Mouse (Mus musculus) forebrain, postnatal 0 days (tissue): ENCODE results near the gene B4galt7. TPM values are rescaled to one million over a fixed set of nuclear protein-coding genes. Genes with fewer than 3 reads are reported as not detected.
"Not testable (repeated sequence)": the region's sequence is repeated elsewhere in the genome, so short reads cannot be mapped to it uniquely, and the experiment has no call there.

Source experiments
- ATAC-seq: fragments of 200-750 bp; cut with Nextera tagmentation; 2 replicates; pipeline ENCODE4 v1.8.0; 2017; ENCODE audit warnings: mild to moderate bottlenecking, moderate library complexity
- DNase-seq: peaks from one replicate; pipeline ENCODE4 v3.0.0-alpha.2; 2015
- H3K27ac ChIP-seq: fragments of 300-500 bp; sonication (generic); 2 replicates; pipeline ENCODE4 v1.5.1; 2014; ENCODE audit warnings: low read depth, mild to moderate bottlenecking, antibody characterized with exemption, low read length, moderate library complexity, mixed read lengths
- H3K27me3 ChIP-seq: fragments of 300-500 bp; sonication (generic); 2 replicates; pipeline ENCODE4 v1.6.1; 2014; ENCODE audit warnings: mild to moderate bottlenecking, low read length, mixed read lengths; ENCODE audit not compliant: insufficient read depth
- H3K36me3 ChIP-seq: fragments of 300-500 bp; sonication (generic); 2 replicates; pipeline ENCODE4 v1.6.1; 2014; ENCODE audit warnings: mild to moderate bottlenecking, moderate library complexity; ENCODE audit not compliant: insufficient read depth
- H3K4me1 ChIP-seq: fragments of 300-500 bp; sonication (generic); 2 replicates; pipeline ENCODE4 v1.6.1; 2014; ENCODE audit warnings: antibody characterized with exemption; ENCODE audit not compliant: insufficient read depth
- H3K4me2 ChIP-seq: fragments of 300-500 bp; sonication (generic); 2 replicates; pipeline ENCODE4 v1.6.1; 2014; ENCODE audit warnings: low read depth, mild to moderate bottlenecking, moderate library complexity
- H3K4me3 ChIP-seq: fragments of 300-500 bp; sonication (generic); 2 replicates; pipeline ENCODE4 v1.5.1; 2014; ENCODE audit warnings: low read depth, low read length, mixed read lengths
- H3K9ac ChIP-seq: fragments of 300-500 bp; sonication (generic); 2 replicates; pipeline ENCODE4 v1.6.1; 2014; ENCODE audit warnings: mild to moderate bottlenecking
- H3K9me3 ChIP-seq: fragments of 300-500 bp; sonication (generic); 2 replicates; pipeline ENCODE4 v1.6.1; 2016; ENCODE audit warnings: low read length
- CTCF ChIP-seq: sonication (generic); IDR thresholded peaks from 2 replicates; pipeline ENCODE4 v1.5.1; 2016; ENCODE audit warnings: antibody characterized with exemption, control low read depth, low read depth
- WGBS: fragments of 180-500 bp; shearing (Covaris S2); extraction: QIAGEN DNeasy Blood & Tissue Kit; methylation state at CpG from one replicate; pipeline ENCODE4 v1.1.7; 2014; 5-methylcytosine and 5-hydroxymethylcytosine counted together
- polyA plus RNA-seq: library from polyadenylated mRNA; unstranded; fragments of >200 nt; fragmentation: Nextera tagmentation; extraction: Ambion mirVana; gene quantifications from 2 replicates; pipeline ENCODE4 v1.2.1, GENCODE M21; 2015
- total RNA-seq: library from RNA; depleted of rRNA; stranded (reverse); fragments of >200 nt; gene quantifications from 2 replicates; pipeline ENCODE4 v1.2.3, GENCODE M21; 2014; rRNA removed

Gene B4galt7
- total and polyA plus RNA-seq, 2 experiments from 2014 or later, result 43.0 to 63.1 TPM

DNA sequence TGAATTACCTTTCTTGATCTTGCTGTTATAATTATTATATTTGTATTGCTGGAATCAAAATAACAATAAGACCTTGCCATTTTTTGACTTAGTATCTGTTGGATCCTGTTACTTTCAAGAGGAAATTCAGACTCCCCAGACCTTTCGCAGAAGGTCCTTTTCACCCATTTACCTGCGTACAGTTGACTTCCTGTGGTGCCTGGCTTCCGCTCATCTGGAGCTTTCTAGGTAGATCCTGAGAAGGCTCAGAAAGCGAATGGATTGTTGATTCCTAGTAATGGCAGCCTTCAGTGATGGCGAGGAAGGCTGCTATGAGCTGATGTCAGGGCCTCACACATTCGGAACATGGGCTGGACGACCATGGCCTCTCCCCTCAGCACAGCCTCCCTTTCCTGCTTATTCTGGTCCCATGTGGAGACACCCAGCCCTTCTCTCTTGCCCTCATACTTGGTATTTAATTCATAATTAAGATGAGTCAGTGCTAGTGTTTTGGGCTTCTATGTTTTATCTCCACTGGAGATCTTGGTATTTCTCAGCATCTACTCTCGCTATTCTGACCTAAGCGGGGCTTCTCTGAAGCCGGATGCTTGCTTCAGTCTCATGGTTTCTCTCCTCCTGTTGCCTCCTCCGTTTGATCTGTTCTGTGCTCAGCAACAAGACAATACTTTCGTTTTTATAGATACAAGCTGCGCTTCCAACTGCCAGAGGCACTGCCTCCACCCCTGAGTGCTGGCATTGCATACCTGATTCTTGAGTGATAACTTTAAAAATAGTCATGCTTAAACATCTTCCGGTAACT lies 36.7 kb downstream of the B4galt7 start:
- Histone ChIP-seq H3K4me3 (no peak overlapping the region), H3K4me2 (peak overlapping the region; percentile 60; the same call in 1 of the 2 replicates), H3K36me3 (peaks cover 33% of the 10 kb centered on the region)

DNA sequence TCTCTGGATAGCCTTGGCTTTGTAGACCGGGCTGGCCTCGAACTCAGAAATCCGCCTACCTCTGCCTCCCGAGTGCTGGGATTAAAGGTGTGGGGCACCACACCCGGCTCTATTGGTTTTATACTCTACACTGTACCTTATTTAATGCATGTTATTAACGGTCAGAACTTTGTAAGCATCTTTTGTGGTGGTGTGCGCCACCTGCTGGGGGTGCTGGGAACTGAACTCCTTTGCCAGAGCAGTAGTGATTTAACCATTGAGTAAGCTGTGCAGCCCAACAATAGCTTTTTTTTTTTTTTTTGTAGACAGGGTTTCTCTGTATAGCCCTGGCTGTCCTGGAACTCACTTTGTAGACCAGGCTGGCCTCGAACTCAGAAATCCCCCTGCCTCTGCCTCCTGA lies 40.8 kb downstream of the B4galt7 start:
- peak; percentile 84 for DNase-seq
- peaks cover 27% of the 10 kb centered on the region for H3K36me3 ChIP-seq
- H3K9ac ChIP-seq, result not testable (repeated sequence)

More for the DNA sequence above, 36.7 kb downstream of the B4galt7 start:
- no peak for TF ChIP-seq CTCF
- ATAC-seq (no peak), DNase-seq (no peak)
- H3K4me1 ChIP-seq, result peaks cover 4% of the 10 kb centered on the region; the same call in 1 of the 2 replicates
- H3K27me3 ChIP-seq, result no peaks in the 10 kb centered on the region
- 91% methylated on average over 14 of the region's 14 CpGs for WGBS
- no peak overlapping the region for H3K27ac ChIP-seq
- H3K9me3 ChIP-seq, result no peaks in the 10 kb centered on the region
- no peak overlapping the region for H3K9ac ChIP-seq

DNA sequence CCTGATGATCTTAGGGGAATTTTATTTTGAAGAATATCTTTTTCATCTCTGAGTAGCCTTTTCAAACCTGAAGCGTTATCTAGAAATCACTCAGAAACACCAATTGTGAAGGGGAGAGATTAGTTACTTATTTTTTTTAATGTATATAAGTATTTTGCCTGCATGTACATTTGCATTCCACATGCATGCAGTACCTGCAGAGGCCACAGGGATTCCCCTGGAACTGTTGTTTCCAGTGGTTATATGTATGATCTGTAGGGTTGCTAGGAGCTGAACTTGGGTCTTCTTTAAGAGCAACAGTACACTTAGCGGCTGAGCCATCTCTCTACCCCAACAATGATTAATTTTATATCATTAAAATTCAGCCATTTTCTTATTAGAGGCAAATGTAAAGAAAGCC lies 44.8 kb downstream of the B4galt7 start:
- no peak overlapping the region for H3K4me2 ChIP-seq
- ATAC-seq (no peak), DNase-seq (peak; percentile 32)
- no peaks in the 10 kb centered on the region for H3K27me3 ChIP-seq
- H3K4me1 ChIP-seq, result no peaks in the 10 kb centered on the region
- peaks cover 59% of the 10 kb centered on the region for H3K36me3 ChIP-seq
- WGBS, result 84% methylated on average over 2 of the region's 2 CpGs
- H3K9me3 ChIP-seq, result no peaks in the 10 kb centered on the region
- no peak overlapping the region for H3K27ac ChIP-seq
- no peak overlapping the region for H3K9ac ChIP-seq
- TF ChIP-seq CTCF, result peak; percentile 45; the same call in 1 of the 2 replicates
- H3K4me3 ChIP-seq, result no peak overlapping the region

More for the DNA sequence above, 40.8 kb downstream of the B4galt7 start:
- not testable (repeated sequence) for H3K27ac ChIP-seq, H3K4me1 ChIP-seq, H3K4me3 ChIP-seq, H3K4me2 ChIP-seq, H3K9me3 ChIP-seq, H3K27me3 ChIP-seq
- 43% methylated on average over 8 of the region's 8 CpGs for WGBS
- TF ChIP-seq CTCF, result peak; percentile 80
- peak; percentile 34; the same call in 1 of the 2 replicates for ATAC-seq

DNA sequence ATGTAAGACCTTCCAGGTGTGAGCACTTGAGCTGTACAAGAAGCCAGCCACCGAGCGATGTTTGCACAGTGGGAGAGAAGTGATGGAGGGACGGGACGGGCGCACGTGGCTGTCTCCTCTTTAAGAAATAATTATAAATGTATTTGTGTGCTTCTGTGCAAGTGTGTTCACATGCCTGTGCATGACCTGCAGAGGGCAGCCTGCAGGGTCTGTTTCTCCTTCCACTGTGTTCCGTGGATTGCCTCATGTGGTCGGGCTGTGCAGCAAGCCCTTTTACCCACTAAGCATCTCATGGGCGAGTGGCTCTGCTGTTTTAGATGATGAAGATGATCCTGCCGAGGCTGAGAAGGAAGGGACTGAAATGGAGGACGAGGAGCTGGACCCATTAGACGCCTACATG lies 50.4 kb downstream of the B4galt7 start:
- ATAC-seq (no peak), DNase-seq (no peak)
- Histone ChIP-seq H3K36me3 (peaks cover 94% of the 10 kb centered on the region), H3K9me3 (no peaks in the 10 kb centered on the region), H3K9ac (no peak overlapping the region), H3K4me1 (no peaks in the 10 kb centered on the region), H3K4me2 (no peak overlapping the region), H3K4me3 (no peak overlapping the region), H3K27ac (no peak overlapping the region), H3K27me3 (no peaks in the 10 kb centered on the region)
- WGBS, result 85% methylated on average over 12 of the region's 12 CpGs
- TF ChIP-seq CTCF, result peak; percentile 34; the same call in 1 of the 2 replicates

DNA sequence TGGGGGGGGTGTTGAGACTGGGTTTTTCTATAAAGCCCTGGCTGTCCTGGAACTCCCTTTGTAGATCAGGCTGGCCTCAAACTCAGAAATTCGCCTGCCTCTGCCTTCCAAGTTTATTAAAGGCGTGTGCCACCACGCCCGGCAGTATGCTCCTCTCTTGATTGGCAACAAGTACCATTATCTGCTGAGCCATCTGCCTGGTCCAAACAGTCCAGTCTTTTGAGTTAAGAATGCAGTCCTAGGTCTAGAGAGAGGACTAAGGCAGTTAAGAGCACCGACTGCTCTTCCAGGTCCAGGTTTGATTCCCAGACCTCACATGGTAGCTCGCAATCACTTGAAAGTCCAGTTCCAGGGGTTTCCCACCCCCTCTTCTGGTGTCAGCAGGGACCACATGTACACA lies 51.3 kb downstream of the B4galt7 start:
- no peak for TF ChIP-seq CTCF
- no peaks in the 10 kb centered on the region for H3K9me3 ChIP-seq
- no peak overlapping the region for H3K4me3 ChIP-seq
- H3K9ac ChIP-seq, result no peak overlapping the region
- peaks cover 96% of the 10 kb centered on the region for H3K36me3 ChIP-seq
- 93% methylated on average over 6 of the region's 6 CpGs for WGBS
- no peak overlapping the region for H3K27ac ChIP-seq
- no peaks in the 10 kb centered on the region for H3K27me3 ChIP-seq
- no peak for ATAC-seq
- no peak for DNase-seq
- no peaks in the 10 kb centered on the region for H3K4me1 ChIP-seq
- no peak overlapping the region for H3K4me2 ChIP-seq

Other genes starting within 250 kb of the B4galt7 start
- gene Lman2, start 237.1 kb upstream of the B4galt7 start, total RNA-seq, result 55.2 and 62.6 TPM in 2 replicates
- 32.8 TPM in 2 replicates for gene Lman2, start 237.1 kb upstream of the B4galt7 start, polyA plus RNA-seq
- 4.0 and 4.4 TPM in 2 replicates for gene Rgs14, start 230.2 kb upstream of the B4galt7 start, total RNA-seq
- 2.5 and 3.9 TPM in 2 replicates for gene Rgs14, start 230.2 kb upstream of the B4galt7 start, polyA plus RNA-seq
- 0.95 TPM in 1 of 2 replicates, not detected in the other for gene Slc34a1, start 201.7 kb upstream of the B4galt7 start, total RNA-seq
- 0.29 TPM in 1 of 2 replicates, not detected in the other for gene Slc34a1, start 201.7 kb upstream of the B4galt7 start, polyA plus RNA-seq
- gene Pfn3, start 184.7 kb upstream of the B4galt7 start, total RNA-seq, result not detected in 2 replicates
- gene Pfn3, start 184.7 kb upstream of the B4galt7 start, polyA plus RNA-seq, result 0.93 and 1.5 TPM in 2 replicates
- 0.15 TPM in 1 of 2 replicates, not detected in the other for gene F12, start 173.1 kb upstream of the B4galt7 start, total RNA-seq
- 0.45 and 0.51 TPM in 2 replicates for gene F12, start 173.1 kb upstream of the B4galt7 start, polyA plus RNA-seq
- 79.5 and 88.2 TPM in 2 replicates for gene Grk6, start 154.8 kb upstream of the B4galt7 start, total RNA-seq
- gene Grk6, start 154.8 kb upstream of the B4galt7 start, polyA plus RNA-seq, result 38.5 and 40.8 TPM in 2 replicates
- 108 and 118 TPM in 2 replicates for gene Prr7, start 135.6 kb upstream of the B4galt7 start, total RNA-seq
- 7.8 and 8.7 TPM in 2 replicates for gene Prr7, start 135.6 kb upstream of the B4galt7 start, polyA plus RNA-seq
- 545 and 619 TPM in 2 replicates for gene Dbn1, start 111.8 kb upstream of the B4galt7 start, total RNA-seq
- gene Dbn1, start 111.8 kb upstream of the B4galt7 start, polyA plus RNA-seq, result 603 and 619 TPM in 2 replicates
- 26.6 and 36.7 TPM in 2 replicates for gene Pdlim7, start 86.2 kb upstream of the B4galt7 start, total RNA-seq
- gene Pdlim7, start 86.2 kb upstream of the B4galt7 start, polyA plus RNA-seq, result 114 and 115 TPM in 2 replicates
- gene Dok3, start 70.6 kb upstream of the B4galt7 start, total RNA-seq, result 2.5 and 4.8 TPM in 2 replicates
- 0.82 TPM in 2 replicates for gene Dok3, start 70.6 kb upstream of the B4galt7 start, polyA plus RNA-seq
- gene Ddx41, start 63.2 kb upstream of the B4galt7 start, total RNA-seq, result 65.2 and 69.6 TPM in 2 replicates
- 46.1 and 51.7 TPM in 2 replicates for gene Ddx41, start 63.2 kb upstream of the B4galt7 start, polyA plus RNA-seq
- gene Fam193b, start 28.8 kb upstream of the B4galt7 start, total RNA-seq, result 88.4 and 93.1 TPM in 2 replicates
- gene Fam193b, start 28.8 kb upstream of the B4galt7 start, polyA plus RNA-seq, result 41.2 and 41.6 TPM in 2 replicates
- gene Tmed9, start 26.2 kb upstream of the B4galt7 start, total RNA-seq, result 52.9 and 56.3 TPM in 2 replicates
- gene Tmed9, start 26.2 kb upstream of the B4galt7 start, polyA plus RNA-seq, result 102 TPM in 2 replicates
- gene Caml, start 23.1 kb downstream of the B4galt7 start, total RNA-seq, result 87.8 and 115 TPM in 2 replicates
- 116 and 121 TPM in 2 replicates for gene Caml, start 23.1 kb downstream of the B4galt7 start, polyA plus RNA-seq
- gene Ddx46, start 35.1 kb downstream of the B4galt7 start, total RNA-seq, result 28.0 and 34.7 TPM in 2 replicates
- gene Ddx46, start 35.1 kb downstream of the B4galt7 start, polyA plus RNA-seq, result 17.7 and 20.1 TPM in 2 replicates
- 135 and 167 TPM in 2 replicates for gene B230219D22Rik, start 93.2 kb downstream of the B4galt7 start, total RNA-seq
- 40.7 and 59.5 TPM in 2 replicates for gene B230219D22Rik, start 93.2 kb downstream of the B4galt7 start, polyA plus RNA-seq
- gene Txndc15, start 114.8 kb downstream of the B4galt7 start, total RNA-seq, result 116 and 121 TPM in 2 replicates
- 134 and 135 TPM in 2 replicates for gene Txndc15, start 114.8 kb downstream of the B4galt7 start, polyA plus RNA-seq
- gene Pcbd2, start 127.5 kb downstream of the B4galt7 start, total RNA-seq, result 9.6 and 11.1 TPM in 2 replicates
- 28.7 and 29.2 TPM in 2 replicates for gene Pcbd2, start 127.5 kb downstream of the B4galt7 start, polyA plus RNA-seq
- gene Catsper3, start 184.7 kb downstream of the B4galt7 start, total RNA-seq, result not detected in 2 replicates
- 0.14 and 0.19 TPM in 2 replicates for gene Catsper3, start 184.7 kb downstream of the B4galt7 start, polyA plus RNA-seq
- not detected in 2 replicates for gene Pitx1, start 236.3 kb downstream of the B4galt7 start, total RNA-seq
- gene Pitx1, start 236.3 kb downstream of the B4galt7 start, polyA plus RNA-seq, result not detected in 2 replicates